7 mouse cellular contexts compared by ENCODE assay signal in genomic region chr12:102308001-102308456, GRCm38 (mm10). TPM values are rescaled to one million over a fixed set of nuclear protein-coding genes. Genes with fewer than 3 reads are reported as not detected.
DNase-seq lines count a peak whose midpoint lies in the region; ATAC-seq lines count a peak whose summit lies in the region.

No protein-coding gene starts in this region.

- H3K36me3 ChIP-seq in megakaryocyte, embryonic 14.5 days (replicated peaks; ENCODE audit: low read length): peaks cover 90% of the 10 kb centered on the region
- H3K36me3 ChIP-seq in embryonic facial prominence, embryonic 12.5 days: no peaks in the 10 kb centered on the region
- peaks cover 1% of the 10 kb centered on the region; the same call in 1 of the 2 replicates for H3K36me3 ChIP-seq in heart, embryonic 15.5 days
- H3K36me3 ChIP-seq in limb, embryonic 10.5 days: no peaks in the 10 kb centered on the region

- H3K4me2 ChIP-seq in embryonic facial prominence, embryonic 12.5 days (replicated peaks): no peak overlapping the region
- H3K4me2 ChIP-seq in heart, embryonic 15.5 days: peak overlapping the region; percentile 46

- peaks cover 98% of the 10 kb centered on the region for H3K4me1 ChIP-seq in megakaryocyte, embryonic 14.5 days
- peaks cover 27% of the 10 kb centered on the region for H3K4me1 ChIP-seq in embryonic facial prominence, embryonic 12.5 days
- peaks cover 63% of the 10 kb centered on the region for H3K4me1 ChIP-seq in heart, embryonic 15.5 days (replicated peaks)
- H3K4me1 ChIP-seq in limb, embryonic 10.5 days: peaks cover 16% of the 10 kb centered on the region

- no peaks in the 10 kb centered on the region for H3K27me3 ChIP-seq in megakaryocyte, embryonic 14.5 days (replicated peaks)
- no peaks in the 10 kb centered on the region for H3K27me3 ChIP-seq in embryonic facial prominence, embryonic 12.5 days
- no peaks in the 10 kb centered on the region for H3K27me3 ChIP-seq in heart, embryonic 15.5 days
- H3K27me3 ChIP-seq in limb, embryonic 10.5 days (ENCODE audit: low read depth, poor library complexity, severe bottlenecking): no peaks in the 10 kb centered on the region

- H3K27ac ChIP-seq in embryonic facial prominence, embryonic 12.5 days: peak overlapping the region; percentile 17; the same call in 1 of the 2 replicates
- H3K27ac ChIP-seq in heart, embryonic 15.5 days: peak overlapping the region; percentile 93
- H3K27ac ChIP-seq in limb, embryonic 10.5 days: peak overlapping the region; percentile 23; the same call in 1 of the 2 replicates

- no peak overlapping the region for H3K9ac ChIP-seq in embryonic facial prominence, embryonic 12.5 days
- no peak overlapping the region for H3K9ac ChIP-seq in heart, embryonic 15.5 days

- WGBS in embryonic facial prominence, embryonic 12.5 days: 65% methylated on average over 6 of the region's 6 CpGs
- 8% methylated on average over 6 of the region's 6 CpGs for WGBS in heart, embryonic 15.5 days
- 76% methylated on average over 6 of the region's 6 CpGs for WGBS in limb, embryonic 10.5 days

- peak overlapping the region; percentile 4 for H3K4me3 ChIP-seq in megakaryocyte, embryonic 14.5 days (replicated peaks)
- no peak overlapping the region for H3K4me3 ChIP-seq in embryonic facial prominence, embryonic 12.5 days
- H3K4me3 ChIP-seq in heart, embryonic 15.5 days: 0 out of 2 replicates have a peak overlapping the region, but pooled peaks have one; percentile 2
- H3K4me3 ChIP-seq in limb, embryonic 10.5 days: no peak overlapping the region

- DNase-seq in limb, embryonic 10.5 days (ENCODE audit: low spot score): no peak
- DNase-seq in naive thymus-derived CD4-positive, alpha-beta T cell, adult 2 months (ENCODE audit: low read depth): peak; percentile 49
- DNase-seq in cerebellum, adult 8-10 months: no peak

- peaks cover 2% of the 10 kb centered on the region; the same call in 1 of the 2 replicates for H3K9me3 ChIP-seq in megakaryocyte, embryonic 14.5 days
- H3K9me3 ChIP-seq in embryonic facial prominence, embryonic 12.5 days: no peaks in the 10 kb centered on the region
- H3K9me3 ChIP-seq in heart, embryonic 15.5 days (replicated peaks): no peaks in the 10 kb centered on the region
- no peaks in the 10 kb centered on the region for H3K9me3 ChIP-seq in limb, embryonic 10.5 days (replicated peaks)

- ATAC-seq in megakaryocyte, adult 5-6 weeks (ENCODE audit: poor library complexity, severe bottlenecking): no peak
- ATAC-seq in embryonic facial prominence, embryonic 12.5 days (ENCODE audit: insufficient number of reproducible peaks, insufficient read depth, low FRiP score, low TSS enrichment): no peak
- peak; percentile 62 for ATAC-seq in heart, embryonic 15.5 days (replicated peaks; ENCODE audit: insufficient number of reproducible peaks, insufficient read depth, low FRiP score, low read depth)

RNA-seq across cellular contexts. Expression of gene Rin3, which starts 25.2 kb away (rescaled TPM):
- polyA plus RNA-seq in megakaryocyte, embryonic 14.5 days (2012; ENCODE audit: insufficient read depth, low replicate concordance): 117 and 151 TPM in 2 replicates
- 188 and 204 TPM in 2 replicates for total RNA-seq in megakaryocyte, adult 5-6 weeks (2015)
- 121 and 157 TPM in 2 replicates for total RNA-seq in megakaryocyte, adult 5-6 weeks (2017)
- 4.4 and 5.5 TPM in 2 replicates for polyA plus RNA-seq in embryonic facial prominence, embryonic 12.5 days (2016; fragmentation: Nextera tagmentation; extraction: Ambion mirVana)
- 9.0 and 11.2 TPM in 2 replicates for polyA plus RNA-seq in heart, embryonic 15.5 days (2015; fragmentation: Nextera tagmentation; extraction: Ambion mirVana)
- polyA plus RNA-seq in limb, embryonic 10.5 days (2016; fragmentation: Nextera tagmentation; extraction: Ambion mirVana): 4.2 and 4.7 TPM in 2 replicates

Comparison
In these comparisons a context has a peak if more than half of its experiments do, and no peak if none do; other contexts are left out.
1. H3K4me3 ChIP-seq: peak in megakaryocyte, embryonic 14.5 days (single experiment) and heart, embryonic 15.5 days (single experiment); none in embryonic facial prominence, embryonic 12.5 days (single experiment) and limb, embryonic 10.5 days (single experiment).
2. H3K27ac ChIP-seq: peak in every context shown above with its lines; median percentile 93 in heart, embryonic 15.5 days; 23 in limb, embryonic 10.5 days; 17 in embryonic facial prominence, embryonic 12.5 days.